Mouse (Mus musculus) urinary bladder, adult 18-20 months (tissue): ENCODE results near the gene Dlx5.

Experiments
- DNase-seq, 2 experiments: peaks; one replicate each; pipeline ENCODE4 v3.0.0; 2022; ENCODE audit warnings: low spot score in 2 of 2, mixed read lengths in 2 of 2

Gene Dlx5

GRCm38 (mm10) chr6:6881638-6882190, at the start of gene Dlx5:
Gene Dlx5 (minus strand): TSS chr6:6882085.
- peak; percentile 39 to 57 for DNase-seq

GRCm38 (mm10) chr6:6931507-6931906, 49.6 kb upstream of the Dlx5 start:
- DNase-seq: no peak

- no peak for DNase-seq
These were observed 48.9 kb upstream of the Dlx5 start for GRCm38 (mm10) chr6:6930831-6931230.

GRCm38 (mm10) chr6:6925264-6925663, 43.4 kb upstream of the Dlx5 start:
- DNase-seq: no peak

GRCm38 (mm10) chr6:6917334-6917733, 35.4 kb upstream of the Dlx5 start:
- DNase-seq: no peak

- no peak for DNase-seq
These were observed 33.6 kb upstream of the Dlx5 start for GRCm38 (mm10) chr6:6915526-6915915.

- DNase-seq: peak in 1 of 2 experiments; percentile 7
These were observed 33.1 kb upstream of the Dlx5 start for GRCm38 (mm10) chr6:6914849-6915525.

GRCm38 (mm10) chr6:6914304-6914703, 32.4 kb upstream of the Dlx5 start:
- DNase-seq: no peak

GRCm38 (mm10) chr6:6909586-6909985, 27.7 kb upstream of the Dlx5 start:
- DNase-seq: peak; percentile 1 to 47

- no peak for DNase-seq
These were observed 8.2 kb upstream of the Dlx5 start for GRCm38 (mm10) chr6:6890047-6890446.

- DNase-seq: no peak
These were observed 4.3 kb upstream of the Dlx5 start for GRCm38 (mm10) chr6:6886225-6886624.

GRCm38 (mm10) chr6:6884897-6885296, 3.0 kb upstream of the Dlx5 start:
- no peak for DNase-seq

GRCm38 (mm10) chr6:6882266-6882797, 447 bp upstream of the Dlx5 start:
- no peak for DNase-seq

GRCm38 (mm10) chr6:6881115-6881637, 709 bp downstream of the Dlx5 start:
- no peak for DNase-seq

- no peak for DNase-seq
These were observed 1.3 kb downstream of the Dlx5 start for GRCm38 (mm10) chr6:6880361-6881114.

GRCm38 (mm10) chr6:6879371-6880325, 2.2 kb downstream of the Dlx5 start:
- no peak for DNase-seq

GRCm38 (mm10) chr6:6878841-6879291, 3.0 kb downstream of the Dlx5 start:
- DNase-seq: no peak

- DNase-seq: no peak
These were observed 3.7 kb downstream of the Dlx5 start for GRCm38 (mm10) chr6:6877981-6878840.

- no peak for DNase-seq
These were observed 4.5 kb downstream of the Dlx5 start for GRCm38 (mm10) chr6:6877346-6877910.

GRCm38 (mm10) chr6:6876731-6877130, 5.2 kb downstream of the Dlx5 start:
- no peak for DNase-seq
